Mouse (Mus musculus): ENCODE measurements around the gene Bsnd. TPM values are rescaled to one million over a fixed set of nuclear protein-coding genes. Genes with fewer than 3 reads are reported as not detected.

Gene Bsnd
- not detected for total RNA-seq (2021)

DNA sequence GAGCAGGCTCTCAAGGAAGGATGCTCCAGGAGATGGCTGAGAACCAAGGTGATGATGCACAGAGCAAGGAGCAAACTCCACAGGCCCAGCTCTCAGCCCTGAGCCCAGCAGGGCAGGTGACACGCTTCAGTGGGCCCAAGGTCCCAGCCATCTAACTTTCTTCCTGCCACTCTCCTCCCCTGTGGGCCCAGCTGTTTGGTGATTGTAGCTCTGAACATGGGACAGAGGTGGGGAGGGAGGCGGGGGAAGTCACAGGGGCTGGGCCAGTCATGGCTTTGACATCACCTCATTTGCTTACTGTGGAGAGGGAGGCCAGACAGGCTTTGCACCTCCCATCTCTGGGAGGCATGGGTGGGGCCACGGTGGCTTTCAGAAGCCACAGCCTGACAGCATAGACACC is at the start of gene Bsnd:
TSS of gene Bsnd (minus strand) at position 168 of the 400 bp plus-strand sequence.
- intact Hi-C loops (cut with DNase I) = no loop called here

DNA sequence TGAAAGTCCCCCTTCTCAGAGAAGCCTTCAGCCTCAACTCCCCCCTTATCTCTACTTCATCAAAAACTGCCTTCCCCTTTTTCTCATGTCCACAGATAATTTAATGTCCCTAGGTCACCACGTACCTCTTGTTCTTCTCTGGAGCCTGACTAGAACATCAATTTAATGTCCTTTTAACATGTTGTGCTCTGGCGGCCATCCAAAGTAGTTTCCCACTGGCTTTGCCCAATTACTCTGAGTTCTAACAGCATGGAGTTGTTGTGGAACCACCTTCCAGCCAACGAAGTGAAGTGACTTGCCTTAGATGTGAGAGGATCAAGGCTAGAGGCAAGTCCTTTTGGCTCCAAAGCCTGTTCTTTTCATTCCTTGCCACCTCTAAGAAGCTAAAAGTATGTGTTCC is 49.4 kb upstream of the Bsnd start:
- DNase-seq (ENCODE audit: low spot score) = no peak
- intact Hi-C loops (cut with DNase I) = no loop called here

More for the DNA sequence above, at the start of gene Bsnd:
- DNase-seq (ENCODE audit: low spot score) = no peak

DNA sequence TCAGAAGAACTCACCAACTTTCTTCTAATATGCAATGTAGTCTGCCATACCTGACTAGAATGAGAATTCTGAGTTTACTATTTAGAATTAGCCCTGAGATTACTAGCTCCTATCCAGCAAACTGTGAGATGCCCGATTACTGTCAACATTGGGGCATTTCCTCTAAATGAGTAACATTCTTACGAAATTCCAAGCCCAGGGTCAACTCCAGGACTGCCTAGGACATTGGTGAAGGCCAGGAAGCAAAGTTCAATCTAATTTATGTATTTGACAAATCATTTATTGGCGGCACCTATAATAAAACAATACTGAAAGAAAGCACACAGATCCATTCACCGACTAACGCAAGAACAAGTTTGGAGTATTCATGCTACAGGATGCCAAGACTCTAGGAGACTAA is 47.7 kb upstream of the Bsnd start:
- intact Hi-C loops (cut with DNase I) = no loop called here
- DNase-seq (ENCODE audit: low spot score) = no peak

DNA sequence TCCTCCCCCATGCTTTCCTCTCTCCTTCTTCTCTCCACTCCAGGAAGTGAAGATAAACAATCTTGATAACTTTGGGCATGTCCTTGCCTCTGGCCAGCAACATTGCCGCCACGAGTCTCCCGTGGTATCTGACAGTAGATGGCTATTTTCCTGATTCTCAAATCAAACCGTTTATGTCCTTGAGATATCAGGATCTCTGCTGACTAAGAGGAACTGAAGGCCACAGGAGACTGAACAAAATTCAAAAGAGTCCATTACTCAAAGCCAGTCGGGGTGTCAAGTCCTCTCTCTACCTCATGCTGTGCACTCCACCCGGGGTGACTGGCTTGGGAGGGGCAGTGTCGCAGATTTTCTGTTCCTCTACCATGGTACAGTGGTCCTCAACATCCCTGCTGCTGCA is 42.2 kb upstream of the Bsnd start:
- no peak for DNase-seq (ENCODE audit: low spot score)
- intact Hi-C loops (cut with DNase I) = no loop called here

DNA sequence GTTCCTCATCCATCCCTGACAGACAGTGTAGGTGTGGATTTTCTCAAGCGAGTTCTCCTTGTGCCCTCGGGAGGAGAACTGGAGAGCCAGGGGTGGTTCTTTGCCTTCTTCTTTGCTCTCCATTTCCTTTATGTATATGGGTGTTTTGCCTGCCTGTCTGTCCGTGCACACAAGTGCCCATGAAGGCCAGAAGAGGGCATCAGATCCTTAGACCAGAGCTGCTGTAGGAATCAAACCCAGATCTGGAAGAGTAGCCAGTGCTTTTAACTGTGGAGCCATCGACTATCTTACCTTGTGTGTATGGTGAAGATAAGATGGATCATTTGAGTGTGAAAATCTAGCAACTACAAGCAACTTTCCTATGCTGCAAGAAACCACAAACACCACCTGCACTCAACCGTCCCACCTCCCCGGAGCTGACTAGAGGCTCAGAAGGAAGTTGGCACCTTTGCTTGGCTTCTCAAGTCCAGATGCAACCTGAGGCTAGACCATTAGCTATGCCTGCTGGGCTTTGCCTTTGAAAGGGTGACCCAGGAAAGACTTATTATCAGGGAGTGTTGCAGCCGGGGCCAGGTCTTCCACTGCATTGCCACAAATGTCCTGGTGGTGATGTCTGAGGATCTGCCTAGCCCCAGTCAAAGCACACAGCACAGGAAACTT is 41.5 kb upstream of the Bsnd start:
- intact Hi-C loops (cut with DNase I) = no loop called here
- no peak for DNase-seq (ENCODE audit: low spot score)

DNA sequence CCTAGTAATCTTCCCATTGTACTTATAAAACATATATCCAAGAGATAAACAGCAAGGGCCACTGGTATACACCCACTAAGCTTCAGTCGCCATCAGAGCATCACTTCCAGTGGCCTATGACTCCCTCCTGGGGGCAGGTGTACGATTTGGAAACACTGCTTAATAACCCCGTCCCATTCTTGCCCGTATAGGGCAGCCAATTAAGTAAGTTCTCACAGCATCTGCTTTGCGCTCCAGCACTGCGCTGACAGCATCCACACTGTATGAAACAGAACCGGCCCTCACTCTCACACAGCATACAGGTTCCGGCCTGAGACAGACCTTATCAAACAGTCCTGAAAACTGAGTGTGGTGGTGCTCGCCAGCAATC is 38.0 kb upstream of the Bsnd start:
- intact Hi-C loops (cut with DNase I) = no loop called here
- DNase-seq (ENCODE audit: low spot score) = no peak

DNA sequence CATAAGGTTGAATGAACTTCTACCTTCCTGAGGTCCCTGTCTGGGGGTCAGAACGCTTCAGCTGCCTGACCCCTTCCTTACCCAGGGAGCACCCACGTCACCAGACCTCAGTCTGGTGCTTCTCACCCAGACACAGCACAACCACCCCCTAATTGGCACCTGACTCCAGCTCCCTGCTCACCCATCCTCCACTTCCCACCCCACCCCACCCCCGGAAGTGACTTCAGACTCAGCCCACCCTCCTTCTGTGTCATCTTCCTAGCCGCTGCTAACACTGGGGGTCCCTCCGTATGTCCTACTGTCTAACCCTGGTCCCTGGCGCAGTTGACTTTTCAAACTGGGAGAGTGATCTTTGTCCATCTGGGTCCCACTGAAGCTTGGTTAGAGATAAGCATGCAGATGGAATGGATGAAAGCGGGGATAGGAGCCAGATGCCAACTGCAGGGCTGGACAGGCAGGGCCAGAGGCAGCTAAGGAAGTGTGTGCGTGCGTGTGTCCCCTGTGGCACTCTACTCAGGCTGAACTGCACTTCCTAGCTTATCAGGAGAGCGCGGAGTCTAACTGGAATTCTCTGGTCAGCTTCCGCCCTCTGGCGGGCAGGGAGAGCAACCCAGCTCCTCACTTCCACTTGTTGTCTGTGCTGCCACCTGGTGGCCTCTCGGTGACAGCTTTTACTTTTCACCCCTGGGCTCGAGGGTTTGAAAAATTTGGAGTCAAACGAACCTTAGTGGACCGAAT is 37.5 kb upstream of the Bsnd start:
- peak; percentile 72 for DNase-seq (ENCODE audit: low spot score)
- intact Hi-C loops (cut with DNase I) = loop anchor here (1.0 kb wide), 1 partner anchor 55 kb away; no protein-coding TSS in a partner anchor

DNA sequence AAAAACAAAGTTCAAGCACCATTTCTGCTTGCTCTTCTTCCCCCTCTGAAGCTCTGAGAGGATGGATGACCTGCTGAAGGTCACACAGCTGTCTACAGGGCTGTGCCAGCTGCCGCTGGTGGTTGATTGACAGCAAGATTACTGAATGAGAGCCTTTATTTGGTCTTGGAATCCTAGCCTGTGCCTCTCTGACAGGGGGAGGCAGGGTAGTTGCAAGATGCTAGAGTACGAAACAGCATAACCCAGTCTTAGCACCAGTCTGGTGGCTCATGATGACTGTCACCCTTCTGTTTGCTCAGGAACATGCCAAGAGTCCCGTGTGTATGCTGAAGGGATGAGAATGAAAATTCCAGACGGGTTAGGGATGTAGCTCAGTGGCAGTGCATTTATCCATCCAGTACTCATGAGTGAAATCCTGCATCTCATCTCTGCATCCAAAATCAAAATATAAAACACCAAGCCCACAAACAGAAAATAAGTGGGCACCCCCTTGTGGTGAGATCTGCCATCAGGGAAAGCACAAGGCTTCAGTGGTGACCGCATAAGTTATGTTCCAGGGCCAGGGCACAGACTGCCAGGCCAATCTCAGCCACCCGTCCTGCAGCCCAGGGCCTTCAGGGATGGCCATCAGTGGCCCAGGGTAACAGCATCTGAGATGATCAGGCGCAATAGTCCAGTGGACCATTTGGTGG is 35.9 kb upstream of the Bsnd start:
- intact Hi-C loops (cut with DNase I) = no loop called here

DNA sequence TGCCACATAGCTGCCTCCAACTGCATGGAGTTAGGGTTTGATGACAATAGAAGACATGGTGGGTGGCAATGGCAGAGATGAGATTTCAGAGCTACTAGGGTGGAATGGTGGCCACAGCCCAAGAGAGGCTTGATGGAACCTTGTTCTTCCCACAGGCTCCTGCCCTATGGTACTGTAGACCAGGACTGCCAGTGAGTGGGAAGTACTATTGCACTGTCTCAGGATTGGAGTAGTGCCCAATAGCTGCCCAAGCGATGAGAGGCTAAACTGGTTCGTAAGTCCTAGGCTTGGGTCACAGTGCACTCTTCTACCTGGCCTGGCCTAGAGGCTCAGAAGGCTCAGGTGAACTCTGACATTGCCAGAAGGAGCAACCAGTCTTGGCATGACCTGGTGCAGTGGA is 32.9 kb upstream of the Bsnd start:
- DNase-seq (ENCODE audit: low spot score) = no peak
- intact Hi-C loops (cut with DNase I) = no loop called here

More for the DNA sequence above, 35.9 kb upstream of the Bsnd start:
- no peak for DNase-seq (ENCODE audit: low spot score)

DNA sequence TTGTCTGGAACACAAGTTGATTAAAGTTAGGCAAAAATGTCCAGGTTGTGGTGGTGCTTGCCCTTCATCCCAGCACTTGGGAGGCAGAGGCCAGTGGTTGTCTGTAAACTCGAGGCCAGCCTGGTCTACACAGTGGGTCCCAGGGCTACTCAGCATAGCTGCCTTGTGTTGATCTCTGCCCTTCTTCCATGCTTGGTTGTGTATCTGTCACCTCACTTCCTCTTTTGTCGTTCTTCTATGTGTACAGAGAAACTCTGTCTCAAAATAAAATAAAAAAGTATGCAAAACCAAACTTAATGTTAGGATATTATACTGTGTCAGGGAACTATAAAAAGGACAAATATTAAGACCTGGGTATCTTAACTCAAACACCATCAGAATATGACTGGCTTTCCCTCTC is 32.0 kb upstream of the Bsnd start:
- DNase-seq (ENCODE audit: low spot score) = no peak
- intact Hi-C loops (cut with DNase I) = no loop called here

DNA sequence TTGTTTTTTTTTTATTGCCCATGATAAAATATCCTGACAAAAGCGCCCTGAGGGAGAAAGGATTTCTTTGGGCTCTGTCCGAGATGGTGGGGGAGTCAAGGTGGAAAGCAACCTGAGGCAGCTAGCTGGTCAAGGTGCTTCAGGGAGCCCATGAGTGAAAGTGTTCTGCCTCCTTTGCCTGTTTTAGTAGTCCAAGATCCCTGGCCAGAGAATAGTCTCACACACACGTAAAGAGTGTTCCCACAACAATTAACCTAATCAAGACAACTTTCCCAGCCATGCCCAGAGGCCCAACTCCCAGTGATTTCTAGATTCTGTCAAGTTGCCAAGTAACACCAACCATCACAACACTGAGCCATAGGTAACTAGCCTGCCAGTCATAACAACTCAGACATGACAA is 30.5 kb upstream of the Bsnd start:
- intact Hi-C loops (cut with DNase I) = no loop called here
- DNase-seq (ENCODE audit: low spot score) = no peak

DNA sequence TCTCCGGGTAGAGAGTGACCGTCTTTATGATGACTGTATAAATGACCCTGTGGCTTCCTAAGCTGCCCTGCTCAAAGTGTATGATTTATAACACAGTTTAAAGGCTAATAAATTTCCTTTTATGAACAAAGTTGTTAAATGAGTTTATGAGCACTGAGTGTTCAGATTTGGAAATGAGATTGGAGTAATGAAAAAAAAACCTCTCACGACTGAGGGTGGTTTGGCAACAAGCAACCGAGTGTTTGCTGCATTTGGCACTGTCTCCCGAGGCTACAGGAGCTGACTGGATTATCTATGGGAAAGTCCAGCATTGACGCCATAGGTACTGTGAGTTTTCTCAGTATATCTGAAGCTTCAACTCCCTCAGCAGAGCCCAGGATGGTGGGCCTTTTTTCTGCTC is 22.5 kb upstream of the Bsnd start:
- intact Hi-C loops (cut with DNase I) = no loop called here
- no peak for DNase-seq (ENCODE audit: low spot score)

DNA sequence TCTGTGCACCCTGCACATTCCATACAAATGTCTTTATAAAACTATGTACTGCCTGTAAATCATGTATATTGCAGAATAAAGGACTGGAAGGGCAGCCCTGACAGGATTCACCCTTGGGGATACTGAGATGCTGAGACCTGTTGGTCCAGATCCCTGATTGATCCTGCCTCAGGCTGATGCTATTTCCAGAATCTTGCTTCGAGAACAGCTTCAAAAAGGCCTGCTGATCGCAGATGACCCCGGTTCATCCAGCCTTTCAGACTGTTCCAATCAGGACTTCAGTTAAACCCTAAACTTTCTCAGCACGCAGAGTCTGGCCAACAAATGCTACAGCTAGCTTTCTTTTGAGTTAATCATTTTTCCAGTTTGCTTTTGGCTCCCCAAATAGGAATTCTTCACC is 17.8 kb upstream of the Bsnd start:
- intact Hi-C loops (cut with DNase I) = no loop called here
- DNase-seq (ENCODE audit: low spot score) = no peak

DNA sequence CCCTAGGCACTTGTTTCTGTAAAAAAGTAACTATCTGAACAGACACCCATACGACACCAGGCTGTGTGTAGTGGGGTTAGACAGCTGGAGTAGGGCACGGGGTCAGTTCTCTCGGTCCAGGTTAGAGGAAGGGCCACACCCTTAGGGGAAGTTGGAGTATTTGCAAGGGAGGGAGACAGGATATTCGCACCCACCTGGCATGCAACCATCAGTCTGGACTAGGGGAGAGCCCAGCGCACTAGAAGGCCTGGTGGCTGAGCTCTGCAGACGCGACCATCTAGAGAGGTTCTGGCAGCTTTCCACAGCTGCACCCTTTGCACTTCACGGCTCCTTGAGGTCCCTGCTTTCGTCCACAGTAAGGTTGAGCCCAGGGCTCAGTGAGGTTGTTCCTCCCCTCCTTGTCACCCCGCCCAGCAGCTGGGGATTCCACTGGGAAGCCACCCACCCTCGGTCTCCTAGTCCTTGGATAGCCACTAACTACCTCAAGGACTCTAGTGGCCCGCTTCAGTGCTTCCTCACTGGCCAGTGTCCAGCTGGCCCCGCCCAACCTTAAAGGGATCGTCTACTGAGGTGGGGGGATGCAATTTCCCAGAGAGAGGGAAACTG is 13.5 kb upstream of the Bsnd start:
- DNase-seq (ENCODE audit: low spot score) = no peak
- intact Hi-C loops (cut with DNase I) = no loop called here

DNA sequence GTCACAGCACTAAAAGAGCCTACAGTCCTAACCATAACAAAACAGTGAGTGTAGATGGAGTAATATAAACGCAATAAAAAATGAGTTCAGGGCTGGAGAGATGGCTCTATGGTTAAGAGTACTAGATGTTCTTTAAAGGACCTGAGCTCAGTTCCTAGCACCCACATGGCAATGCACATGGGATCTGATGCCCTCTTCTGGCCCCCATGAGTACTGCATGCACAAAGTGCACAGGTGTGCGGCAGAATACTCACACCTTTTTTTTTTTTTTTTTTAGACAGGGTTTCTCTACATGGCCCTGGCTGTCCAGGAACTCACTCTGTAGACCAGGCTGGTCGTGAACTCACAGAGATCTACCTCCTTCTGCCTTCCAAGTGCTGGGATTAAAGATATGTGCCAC is 11.5 kb upstream of the Bsnd start:
- intact Hi-C loops (cut with DNase I) = no loop called here
- no peak for DNase-seq (ENCODE audit: low spot score)

DNA sequence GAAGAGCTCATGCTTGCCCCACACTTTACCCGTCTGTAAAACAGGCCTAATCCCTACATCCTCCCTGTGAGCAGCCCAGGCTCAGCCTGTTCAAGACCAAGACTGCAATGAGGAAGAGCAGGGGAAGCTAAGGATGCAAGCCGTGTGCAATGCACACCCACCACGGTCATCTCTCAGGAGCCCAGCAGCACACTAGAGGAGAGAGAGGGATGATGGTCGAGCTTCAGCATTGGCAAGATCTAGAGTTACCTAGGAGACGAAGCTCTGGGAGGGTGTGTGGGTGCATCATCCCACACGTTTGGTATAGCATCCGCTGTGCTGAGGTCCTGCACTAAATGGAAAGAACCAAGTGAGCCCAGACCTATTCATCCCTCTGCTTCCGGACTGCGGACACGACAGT is 8.0 kb upstream of the Bsnd start:
- intact Hi-C loops (cut with DNase I) = no loop called here
- no peak for DNase-seq (ENCODE audit: low spot score)

DNA sequence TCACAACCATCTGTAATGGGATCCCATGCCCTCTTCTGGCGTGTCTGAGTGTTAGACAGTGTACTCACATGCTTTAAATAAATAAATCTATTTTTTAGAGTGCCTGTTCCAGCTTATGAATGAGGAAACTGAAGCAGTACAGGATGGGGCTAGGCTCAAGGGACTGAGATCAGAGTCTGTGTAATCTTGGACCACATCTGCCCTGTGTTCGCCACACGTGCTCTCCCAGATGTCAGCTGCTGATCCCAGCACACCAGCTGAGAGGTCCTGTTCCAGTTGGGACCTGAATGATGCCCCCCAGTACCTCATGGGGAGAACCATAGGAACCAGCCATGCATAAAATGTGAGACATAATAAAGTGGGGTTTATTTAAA is 6.4 kb upstream of the Bsnd start:
- DNase-seq (ENCODE audit: low spot score) = no peak
- intact Hi-C loops (cut with DNase I) = no loop called here

DNA sequence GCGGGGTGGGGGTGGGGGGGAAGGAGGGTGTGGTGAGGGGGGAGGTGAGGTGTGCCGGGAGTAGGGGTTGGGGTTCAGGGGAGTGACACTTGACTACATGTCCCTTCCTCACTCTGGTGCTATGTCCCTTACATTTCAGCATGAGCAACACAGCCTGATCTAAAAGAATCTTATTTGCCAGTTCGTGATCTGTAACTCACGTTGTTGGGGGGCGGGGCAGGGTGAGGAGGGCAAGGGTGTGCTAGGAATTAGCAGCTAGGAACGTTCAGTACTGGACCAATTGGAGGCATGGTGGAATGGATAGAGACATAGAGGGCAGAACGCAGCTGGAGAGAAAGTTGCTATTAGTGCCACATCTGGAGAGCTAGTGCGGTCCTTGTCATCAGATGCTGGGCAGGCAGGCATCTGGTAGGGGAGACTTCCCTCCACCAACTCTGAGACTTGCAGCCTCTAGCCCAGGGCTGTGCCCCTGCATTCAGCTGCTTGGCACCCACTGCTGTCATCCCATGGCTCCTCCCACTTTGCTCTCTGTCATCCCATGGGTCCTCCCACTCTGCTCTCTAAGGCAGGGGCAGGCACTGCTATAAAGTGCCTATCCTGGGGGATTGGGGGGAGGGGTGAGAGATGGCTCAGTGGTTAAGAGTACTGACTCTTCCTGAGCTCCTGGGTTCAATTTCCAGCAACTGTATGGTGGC is 5.8 kb upstream of the Bsnd start:
- intact Hi-C loops (cut with DNase I) = no loop called here
- DNase-seq (ENCODE audit: low spot score) = no peak

DNA sequence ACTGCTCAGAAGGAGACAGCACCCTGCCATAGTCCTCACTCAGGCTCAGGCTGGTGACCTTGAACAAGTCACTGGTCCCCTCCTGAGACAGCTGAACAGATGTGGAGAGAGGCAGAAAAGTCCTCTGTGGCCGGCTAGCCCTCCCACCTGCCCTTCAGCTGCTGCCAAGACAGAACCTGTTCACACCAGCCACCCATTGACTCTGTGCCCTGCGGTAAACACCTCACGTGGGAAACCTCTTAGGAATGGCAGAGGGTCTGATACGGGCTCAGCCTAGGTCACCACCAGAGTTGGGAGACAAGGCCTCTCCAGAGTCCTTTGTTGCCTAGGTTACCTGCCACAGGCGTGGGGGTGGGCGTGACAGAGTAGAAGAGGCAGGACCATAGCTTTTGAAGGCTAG is 4.8 kb upstream of the Bsnd start:
- no peak for DNase-seq (ENCODE audit: low spot score)
- intact Hi-C loops (cut with DNase I) = no loop called here

DNA sequence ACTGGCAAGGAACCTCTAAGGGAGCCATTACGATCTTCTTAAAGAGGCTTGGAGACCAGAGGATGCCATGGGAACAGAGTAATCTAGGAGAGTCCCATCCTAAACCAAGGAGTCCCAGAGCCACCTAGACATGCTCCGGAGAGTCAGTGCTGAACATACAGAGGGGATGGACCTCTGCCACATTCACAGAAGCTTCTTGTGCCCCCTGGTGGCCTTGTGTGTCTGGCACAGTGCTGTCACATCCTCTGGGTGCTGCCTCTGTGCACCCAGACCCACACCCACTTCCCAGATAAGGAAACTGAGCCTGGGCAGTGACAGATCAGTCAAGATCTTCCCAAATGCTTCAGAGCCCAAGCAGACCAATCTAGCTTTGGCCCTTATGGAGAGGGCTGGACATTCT is 1.6 kb upstream of the Bsnd start:
- intact Hi-C loops (cut with DNase I) = no loop called here
- DNase-seq (ENCODE audit: low spot score) = no peak

All from heart, postnatal 25 days (tissue).